Mouse (Mus musculus): Measurements from ENCODE around the gene Gm20388.

The Gm20388 gene

GRCm38 (mm10) chr8:121673153-121673552, 1762.5 kb downstream of the Gm20388 start:
- in situ Hi-C loops (cut with MboI, MseI) = no loop called here

GRCm38 (mm10) chr8:121673917-121674316, 1763.3 kb downstream of the Gm20388 start:
- in situ Hi-C loops (cut with MboI, MseI) = no loop called here

- in situ Hi-C loops (cut with MboI, MseI) = no loop called here
These were observed 1763.9 kb downstream of the Gm20388 start for GRCm38 (mm10) chr8:121674524-121674923.

GRCm38 (mm10) chr8:121675161-121675560, 1764.5 kb downstream of the Gm20388 start:
- in situ Hi-C loops (cut with MboI, MseI) = no loop called here

- in situ Hi-C loops (cut with MboI, MseI) = no loop called here
These were observed 1765.1 kb downstream of the Gm20388 start for GRCm38 (mm10) chr8:121675701-121676100.

- in situ Hi-C loops (cut with MboI, MseI) = no loop called here
These were observed 1768.1 kb downstream of the Gm20388 start for GRCm38 (mm10) chr8:121678696-121679095.

GRCm38 (mm10) chr8:121680896-121681295, 1770.3 kb downstream of the Gm20388 start:
- in situ Hi-C loops (cut with MboI, MseI) = loop anchor here (10.0 kb wide), 1 partner anchor 844 kb away; no protein-coding TSS in a partner anchor

- in situ Hi-C loops (cut with MboI, MseI) = loop anchor here (10.0 kb wide), 1 partner anchor 843 kb away; no protein-coding TSS in a partner anchor
These were observed 1770.8 kb downstream of the Gm20388 start for GRCm38 (mm10) chr8:121681457-121681856.

GRCm38 (mm10) chr8:121683083-121683832, 1772.6 kb downstream of the Gm20388 start:
- in situ Hi-C loops (cut with MboI, MseI) = loop anchor here (10.0 kb wide), 1 partner anchor 842 kb away; no protein-coding TSS in a partner anchor

- in situ Hi-C loops (cut with MboI, MseI) = loop anchor here (10.0 kb wide), 1 partner anchor 839 kb away; no protein-coding TSS in a partner anchor
These were observed 1774.8 kb downstream of the Gm20388 start for GRCm38 (mm10) chr8:121685419-121685818.

GRCm38 (mm10) chr8:121687455-121688161, 1777.0 kb downstream of the Gm20388 start:
- in situ Hi-C loops (cut with MboI, MseI) = loop anchor here (10.0 kb wide), 1 partner anchor 837 kb away; no protein-coding TSS in a partner anchor

GRCm38 (mm10) chr8:121688496-121688895, 1777.9 kb downstream of the Gm20388 start:
- in situ Hi-C loops (cut with MboI, MseI) = loop anchor here (10.0 kb wide), 1 partner anchor 836 kb away; no protein-coding TSS in a partner anchor

GRCm38 (mm10) chr8:121694453-121694852, 1783.8 kb downstream of the Gm20388 start:
- in situ Hi-C loops (cut with MboI, MseI) = no loop called here

- in situ Hi-C loops (cut with MboI, MseI) = no loop called here
These were observed 1785.0 kb downstream of the Gm20388 start for GRCm38 (mm10) chr8:121695585-121696184.

- in situ Hi-C loops (cut with MboI, MseI) = no loop called here
These were observed 1787.3 kb downstream of the Gm20388 start for GRCm38 (mm10) chr8:121697735-121698614.

- in situ Hi-C loops (cut with MboI, MseI) = no loop called here
These were observed 1788.0 kb downstream of the Gm20388 start for GRCm38 (mm10) chr8:121698615-121699101.

- in situ Hi-C loops (cut with MboI, MseI) = loop anchor here (5.0 kb wide), 1 partner anchor 67 kb away; no protein-coding TSS in a partner anchor
These were observed 1789.3 kb downstream of the Gm20388 start for GRCm38 (mm10) chr8:121699936-121700335.

- in situ Hi-C loops (cut with MboI, MseI) = no loop called here
These were observed 1794.5 kb downstream of the Gm20388 start for GRCm38 (mm10) chr8:121705174-121705573.

GRCm38 (mm10) chr8:121706956-121707355, 1796.3 kb downstream of the Gm20388 start:
- in situ Hi-C loops (cut with MboI, MseI) = no loop called here

GRCm38 (mm10) chr8:121708406-121708805, 1797.8 kb downstream of the Gm20388 start:
- in situ Hi-C loops (cut with MboI, MseI) = no loop called here

GRCm38 (mm10) chr8:121717502-121717901, 1806.9 kb downstream of the Gm20388 start:
- in situ Hi-C loops (cut with MboI, MseI) = no loop called here

Measured in T-helper 1 cell (primary cell).